In genomic region chr16:20090921-20091575, GRCm38 (mm10) we compare ENCODE assay signal across 17 mouse cellular contexts. TPM values are rescaled to one million over a fixed set of nuclear protein-coding genes. Genes with fewer than 3 reads are reported as not detected.
DNase-seq lines count a peak whose midpoint lies in the region; ATAC-seq and TF ChIP-seq lines count a peak whose summit lies in the region.
"Had no signal": no experiment of that assay in that cellular context is flagged by ENCODE, and none has a peak within 500 bp of the region (broad histone marks: within the 10 kb centered on the region; RNA-seq: fewer than 3 reads in every experiment).

No protein-coding gene starts in this region.

- ATAC-seq in hindbrain, embryonic 12.5 days (ENCODE audit: low FRiP score): no peak
- ATAC-seq: intestine, embryonic 16.5 days; Patski had no signal

- no peak overlapping the region for H3K4me2 ChIP-seq in hindbrain, embryonic 12.5 days (replicated peaks)
- H3K4me2 ChIP-seq: hindbrain, embryonic 13.5 days; liver, embryonic 11.5 days; neural tube, embryonic 12.5 days had no signal

- no peak for TF ChIP-seq CTCF in gastrocnemius, adult 2 months (IDR thresholded peaks at IDR 0.05)

- H3K9ac ChIP-seq in hindbrain, embryonic 12.5 days: no peak overlapping the region
- H3K9ac ChIP-seq: hindbrain, embryonic 13.5 days; neural tube, embryonic 12.5 days had no signal

- peak overlapping the region; percentile 88 for H3K27ac ChIP-seq in gastrocnemius, adult 2 months
- H3K27ac ChIP-seq in heart, embryonic 10.5 days: peak overlapping the region; percentile 81
- H3K27ac ChIP-seq in hindbrain, embryonic 12.5 days: no peak overlapping the region
- H3K27ac ChIP-seq: forebrain, embryonic 10.5 days; hindbrain, embryonic 13.5 days; layer of hippocampus, adult 2 months; neural tube, embryonic 12.5 days had no signal

- peak overlapping the region; percentile 26; the same call in 1 of the 2 replicates for H3K4me3 ChIP-seq in gastrocnemius, adult 2 months
- H3K4me3 ChIP-seq in heart, embryonic 10.5 days: no peak overlapping the region
- H3K4me3 ChIP-seq in hindbrain, embryonic 12.5 days: no peak overlapping the region
- H3K4me3 ChIP-seq: forebrain, embryonic 10.5 days; hindbrain, embryonic 13.5 days; layer of hippocampus, adult 2 months; neural tube, embryonic 12.5 days had no signal

- no peaks in the 10 kb centered on the region; the same call in 1 of the 2 replicates for H3K36me3 ChIP-seq in heart, embryonic 10.5 days
- H3K36me3 ChIP-seq in hindbrain, embryonic 12.5 days: no peaks in the 10 kb centered on the region
- H3K36me3 ChIP-seq: forebrain, embryonic 10.5 days; hindbrain, embryonic 13.5 days; neural tube, embryonic 12.5 days had no signal

- no peaks in the 10 kb centered on the region for H3K9me3 ChIP-seq in heart, embryonic 10.5 days
- 0 out of 2 replicates have a peak, but pooled peaks cover 5% of the 10 kb centered on the region for H3K9me3 ChIP-seq in hindbrain, embryonic 12.5 days (replicated peaks)
- H3K9me3 ChIP-seq: forebrain, embryonic 10.5 days; hindbrain, embryonic 13.5 days; neural tube, embryonic 12.5 days had no signal

- intact Hi-C loops in gastrocnemius, adult 2 months (cut with DNase I): loop anchor here (5.0 to 10.0 kb wide), 2 partner anchors 144 to 186 kb away; no protein-coding TSS in a partner anchor
- intact Hi-C loops in heart, postnatal 14 days (cut with DNase I): loop anchor here (10.0 kb wide), 2 partner anchors 106 to 366 kb away; partner anchors contain the start of gene Klhl6

- WGBS in heart, embryonic 10.5 days: 12% methylated on average over 5 of the region's 5 CpGs
- 51% methylated on average over 5 of the region's 5 CpGs for WGBS in hindbrain, embryonic 12.5 days

- H3K4me1 ChIP-seq in heart, embryonic 10.5 days: peaks cover 4% of the 10 kb centered on the region; the same call in 1 of the 2 replicates
- no peaks in the 10 kb centered on the region for H3K4me1 ChIP-seq in hindbrain, embryonic 12.5 days
- H3K4me1 ChIP-seq: hindbrain, embryonic 13.5 days; neural tube, embryonic 12.5 days had no signal

- no peaks in the 10 kb centered on the region for H3K27me3 ChIP-seq in heart, embryonic 10.5 days (ENCODE audit: insufficient read depth, poor library complexity, severe bottlenecking)
- H3K27me3 ChIP-seq in hindbrain, embryonic 12.5 days: no peaks in the 10 kb centered on the region
- H3K27me3 ChIP-seq: hindbrain, embryonic 13.5 days; neural tube, embryonic 12.5 days; Patski had no signal

- peak; percentile 69 for DNase-seq in gastrocnemius, adult 18-20 months (ENCODE audit: low spot score)
- no peak for DNase-seq in gastrocnemius, postnatal 4 days (ENCODE audit: low spot score in 2 of 2)
- DNase-seq in gastrocnemius, adult 2 months: peak; percentile 85
- DNase-seq in heart, embryonic 10.5 days (ENCODE audit: low spot score): peak; percentile 81
- DNase-seq in heart, postnatal 14 days: peak; percentile 23 to 54
- no peak for DNase-seq in thymus, postnatal 25 days
- no peak for DNase-seq in kidney, postnatal 4 days
- DNase-seq: cerebellum, postnatal 14 days; thymus, adult 18-20 months had no signal

RNA-seq across cellular contexts. Expression of gene Klhl24, which starts 6.3 kb away (rescaled TPM):
- total RNA-seq in gastrocnemius, adult 18-20 months (2021): 100 to 1,000 TPM; 164 to 165 TPM
- total RNA-seq in gastrocnemius, postnatal 4 days (2021): 100 to 1,000 TPM; 139 to 162 TPM
- total RNA-seq in gastrocnemius, adult 2 months (2021): 100 to 1,000 TPM; 178 to 187 TPM
- polyA plus RNA-seq in heart, embryonic 10.5 days (2016; fragmentation: Nextera tagmentation; extraction: Ambion mirVana): 23.8 and 30.3 TPM in 2 replicates
- 100 to 1,000 TPM; 210 to 229 TPM for total RNA-seq in heart, postnatal 14 days (2021)
- polyA plus RNA-seq in hindbrain, embryonic 12.5 days (2016; fragmentation: Nextera tagmentation; extraction: Ambion mirVana): 60.9 and 70.5 TPM in 2 replicates

RNA-seq across cellular contexts. Expression of gene Yeats2, which starts 49.8 kb away (rescaled TPM):
- total RNA-seq in gastrocnemius, adult 18-20 months (2021): 1 to 10 TPM; 3.3 to 3.7 TPM
- total RNA-seq in gastrocnemius, postnatal 4 days (2021): 10 to 100 TPM; 42.0 to 51.7 TPM
- total RNA-seq in gastrocnemius, adult 2 months (2021): 1 to 10 TPM; 5.7 to 6.9 TPM
- polyA plus RNA-seq in heart, embryonic 10.5 days (2016; fragmentation: Nextera tagmentation; extraction: Ambion mirVana): 30.1 and 38.0 TPM in 2 replicates
- 10 to 100 TPM; 17.4 to 21.0 TPM for total RNA-seq in heart, postnatal 14 days (2021)
- polyA plus RNA-seq in hindbrain, embryonic 12.5 days (2016; fragmentation: Nextera tagmentation; extraction: Ambion mirVana): 46.3 and 54.4 TPM in 2 replicates

Comparison
In these comparisons a context has a peak if more than half of its experiments do, and no peak if none do; other contexts are left out.
1. DNase-seq: peak in gastrocnemius, adult 18-20 months (single experiment), gastrocnemius, adult 2 months (single experiment), heart, embryonic 10.5 days (single experiment) and heart, postnatal 14 days (2 of 2); none in gastrocnemius, postnatal 4 days (0 of 2), thymus, postnatal 25 days (single experiment) and kidney, postnatal 4 days (0 of 2).